Mouse (Mus musculus) heart, postnatal 4 days (tissue): ENCODE data around the gene Hmbs. TPM values are rescaled to one million over a fixed set of nuclear protein-coding genes. Genes with fewer than 3 reads are reported as not detected.

Source experiments
- DNase-seq: peaks from one replicate; pipeline ENCODE4 v3.0.0; 2021
- microRNA-seq, 2 experiments: library from miRNA; unstranded; fragments of <30 nt; microRNA quantifications; one replicate each; pipeline ENCODE4 v1.2.0; 2021 to 2022
- total RNA-seq, 2 experiments: library from RNA; stranded (reverse); gene quantifications; 2 replicates each; pipeline ENCODE4 v1.2.3; 2021

Hmbs gene
- total RNA-seq, 2 experiments from 2014 or later: 54.0 to 60.6 TPM

GRCm38 (mm10) chr9:44287401-44288075 is 56.5 kb downstream of the Hmbs start:
- DNase-seq: peak; percentile 27

GRCm38 (mm10) chr9:44287003-44287400 is 57.0 kb downstream of the Hmbs start:
- DNase-seq: no peak

Small RNAs within 50 kb of the gene (microRNA-seq; reads per million reads assigned to microRNA genes)
- gene Gm44335: 0 reads per million in 2 experiments

Other genes starting within 250 kb of the Hmbs start
- not detected for gene Mfrp, start 242.5 kb downstream of the Hmbs start, total RNA-seq
- gene C1qtnf5, start 237.0 kb downstream of the Hmbs start, total RNA-seq: 1 to 10 TPM; 8.5 to 9.7 TPM
- not detected for gene Gm49380, start 230.7 kb downstream of the Hmbs start, total RNA-seq
- gene Rnf26, start 230.7 kb downstream of the Hmbs start, total RNA-seq: 10 to 100 TPM; 22.3 to 24.7 TPM
- 100 to 1,000 TPM; 204 to 213 TPM for gene Mcam, start 209.8 kb downstream of the Hmbs start, total RNA-seq
- gene Cbl, start 110.2 kb downstream of the Hmbs start, total RNA-seq: 10 to 100 TPM; 28.5 to 28.8 TPM
- not detected for gene Ccdc153, start 103.6 kb downstream of the Hmbs start, total RNA-seq
- 1 to 10 TPM in 1 of 2 experiments, under 1 TPM in 1; 0.92 to 1.0 TPM for gene Pdzd3, start 92.8 kb downstream of the Hmbs start, total RNA-seq
- 10 to 100 TPM; 13.8 to 15.3 TPM for gene Nlrx1, start 75.6 kb downstream of the Hmbs start, total RNA-seq
- gene Abcg4, start 55.6 kb downstream of the Hmbs start, total RNA-seq: 1 to 10 TPM; 1.2 to 1.5 TPM
- gene Hinfp, start 38.6 kb downstream of the Hmbs start, total RNA-seq: 10 to 100 TPM; 15.4 to 16.3 TPM
- gene C2cd2l, start 23.9 kb downstream of the Hmbs start, total RNA-seq: 10 to 100 TPM; 16.3 to 16.5 TPM
- 10 to 100 TPM; 24.1 to 25.0 TPM for gene Dpagt1, start 18.2 kb downstream of the Hmbs start, total RNA-seq
- gene H2afx, start 9.5 kb downstream of the Hmbs start, total RNA-seq: 100 to 1,000 TPM; 157 to 164 TPM
- 10 to 100 TPM; 20.9 to 21.6 TPM for gene Vps11, start 17.4 kb upstream of the Hmbs start, total RNA-seq
- gene Hyou1, start 35.3 kb upstream of the Hmbs start, total RNA-seq: 10 to 100 TPM; 42.1 to 45.8 TPM
- gene Slc37a4, start 52.6 kb upstream of the Hmbs start, total RNA-seq: 10 to 100 TPM; 21.9 to 26.1 TPM
- gene Rps25, start 62.9 kb upstream of the Hmbs start, total RNA-seq: 1,000 to 10,000 TPM; 1,107 to 1,153 TPM
- gene Trappc4, start 63.4 kb upstream of the Hmbs start, total RNA-seq: 10 to 100 TPM; 41.4 to 42.4 TPM
- 10 to 100 TPM; 14.3 to 14.7 TPM for gene Ccdc84, start 74.3 kb upstream of the Hmbs start, total RNA-seq
- gene Foxr1, start 96.9 kb upstream of the Hmbs start, total RNA-seq: not detected
- not detected for gene Upk2, start 110.7 kb upstream of the Hmbs start, total RNA-seq
- 10 to 100 TPM; 56.8 to 64.0 TPM for gene Bcl9l, start 138.6 kb upstream of the Hmbs start, total RNA-seq
- gene Cxcr5, start 217.6 kb upstream of the Hmbs start, total RNA-seq: under 1 TPM; 0.14 to 0.29 TPM